Mouse (Mus musculus): ENCODE results near the gene Antxr1. TPM values are rescaled to one million over a fixed set of nuclear protein-coding genes. Genes with fewer than 3 reads are reported as not detected.

Gene Antxr1
- polyA plus RNA-seq, 1 experiment from 2014 or later: 8.5 TPM

DNA sequence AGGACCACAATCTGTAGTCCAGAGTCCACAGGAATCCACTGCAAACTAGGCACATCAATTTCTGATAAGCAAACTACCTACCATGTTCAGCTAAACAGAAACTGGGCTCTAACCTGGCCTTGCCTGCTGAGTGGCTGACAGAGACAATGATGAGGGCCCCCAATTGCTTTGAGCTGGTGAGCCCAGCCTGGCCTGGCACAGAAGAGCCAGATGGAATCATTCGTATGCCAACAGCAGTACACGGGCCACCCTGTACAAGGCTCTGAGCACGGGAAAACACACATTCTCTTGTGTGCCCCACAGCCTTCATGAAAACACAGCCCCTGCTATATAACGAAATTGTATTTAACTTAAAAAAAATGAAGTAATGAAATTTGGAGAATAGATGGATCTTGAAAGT lies 128.8 kb downstream of the Antxr1 start:
- H3K9me3 ChIP-seq (ENCODE audit: control insufficient read depth, low read length): peaks cover 3% of the 10 kb centered on the region; the same call in 1 of the 2 replicates
- no peak overlapping the region for H3K4me3 ChIP-seq (ENCODE audit: low read depth, low read length)
- no peaks in the 10 kb centered on the region for H3K4me1 ChIP-seq (replicated peaks; ENCODE audit: control insufficient read depth, insufficient read depth, low read length)
- DNase-seq (ENCODE audit: low spot score): no peak
- no peak overlapping the region for H3K9ac ChIP-seq (ENCODE audit: low read length)
- H3K4me2 ChIP-seq (ENCODE audit: low read length): no peak overlapping the region
- H3K27ac ChIP-seq (ENCODE audit: low read depth): no peak overlapping the region
- H3K27me3 ChIP-seq (replicated peaks; ENCODE audit: control insufficient read depth, insufficient read depth, low read length): no peaks in the 10 kb centered on the region
- 90% methylated on average over 4 of the region's 4 CpGs for WGBS
- H3K36me3 ChIP-seq (ENCODE audit: control insufficient read depth, insufficient read depth, low read length): no peaks in the 10 kb centered on the region
- ATAC-seq (replicated peaks; ENCODE audit: low FRiP score, low TSS enrichment, low read depth): no peak

DNA sequence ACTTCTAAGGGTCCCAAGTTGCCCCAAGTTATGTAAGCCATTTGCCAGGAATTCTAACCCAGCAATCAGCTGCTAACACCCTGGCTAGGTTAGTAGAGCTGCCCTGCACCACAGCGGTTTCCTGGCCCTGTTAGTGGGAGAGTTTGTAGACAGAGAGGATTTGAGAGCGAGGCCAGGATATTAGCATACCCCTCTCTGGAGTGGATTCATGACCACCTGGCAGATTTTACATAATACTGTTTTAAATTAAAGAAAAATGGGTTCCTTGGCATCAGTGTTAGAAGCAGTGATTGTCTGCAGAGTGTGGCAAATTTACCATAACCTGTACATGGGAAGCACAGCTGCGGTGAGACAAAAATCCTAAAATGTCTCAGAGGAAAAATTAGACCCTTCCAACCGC lies 132.2 kb downstream of the Antxr1 start:
- no peak for DNase-seq (ENCODE audit: low spot score)
- H3K4me1 ChIP-seq (replicated peaks; ENCODE audit: control insufficient read depth, insufficient read depth, low read length): no peaks in the 10 kb centered on the region

GRCm38 (mm10) chr6:87203065-87203464 lies 132.6 kb downstream of the Antxr1 start:
- Histone ChIP-seq H3K27ac (ENCODE audit: low read depth) (no peak overlapping the region), H3K4me3 (ENCODE audit: low read depth, low read length) (no peak overlapping the region), H3K9me3 (ENCODE audit: control insufficient read depth, low read length) (no peaks in the 10 kb centered on the region), H3K4me1 (replicated peaks; ENCODE audit: control insufficient read depth, insufficient read depth, low read length) (no peaks in the 10 kb centered on the region), H3K9ac (ENCODE audit: low read length) (no peak overlapping the region), H3K27me3 (replicated peaks; ENCODE audit: control insufficient read depth, insufficient read depth, low read length) (no peaks in the 10 kb centered on the region), H3K4me2 (ENCODE audit: low read length) (no peak overlapping the region), H3K36me3 (ENCODE audit: control insufficient read depth, insufficient read depth, low read length) (no peaks in the 10 kb centered on the region)
- no peak for DNase-seq (ENCODE audit: low spot score)
- ATAC-seq (replicated peaks; ENCODE audit: low FRiP score, low TSS enrichment, low read depth): no peak
- WGBS: 86% methylated on average over 2 of the region's 2 CpGs

More for the DNA sequence above, 132.2 kb downstream of the Antxr1 start:
- H3K4me2 ChIP-seq (ENCODE audit: low read length): no peak overlapping the region
- no peak overlapping the region for H3K27ac ChIP-seq (ENCODE audit: low read depth)
- no peak overlapping the region for H3K9ac ChIP-seq (ENCODE audit: low read length)
- no peak for ATAC-seq (replicated peaks; ENCODE audit: low FRiP score, low TSS enrichment, low read depth)
- H3K4me3 ChIP-seq (ENCODE audit: low read depth, low read length): no peak overlapping the region
- no peaks in the 10 kb centered on the region for H3K27me3 ChIP-seq (replicated peaks; ENCODE audit: control insufficient read depth, insufficient read depth, low read length)
- H3K9me3 ChIP-seq (ENCODE audit: control insufficient read depth, low read length): no peaks in the 10 kb centered on the region
- 77% methylated on average over 4 of the region's 4 CpGs for WGBS
- no peaks in the 10 kb centered on the region for H3K36me3 ChIP-seq (ENCODE audit: control insufficient read depth, insufficient read depth, low read length)

DNA sequence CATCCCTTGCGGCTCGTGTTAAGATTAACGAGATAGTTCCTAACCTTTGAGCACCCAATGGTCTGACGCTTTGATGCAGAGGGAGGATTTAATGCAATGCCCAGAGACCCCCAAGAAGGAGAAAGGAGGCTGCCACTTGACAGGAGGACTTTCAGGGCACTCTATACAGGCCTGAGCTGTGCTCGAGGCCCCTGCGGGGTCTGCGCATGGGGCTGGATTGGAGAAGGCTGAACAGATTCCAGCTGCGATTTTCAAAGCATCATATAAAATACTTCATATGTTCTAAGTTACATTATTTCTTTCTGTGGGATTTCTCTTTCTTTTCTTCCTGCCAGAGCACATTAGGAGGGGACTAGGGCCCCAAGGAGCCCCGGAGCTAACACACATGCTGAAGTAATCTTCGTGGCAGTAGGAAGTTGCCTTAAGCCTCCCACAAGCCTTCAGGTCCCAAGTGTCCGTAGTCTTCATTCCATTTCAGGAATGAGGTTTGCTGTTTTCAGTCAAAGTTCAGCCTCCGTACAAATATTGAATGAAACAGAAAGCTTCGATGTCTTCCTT lies 133.5 kb downstream of the Antxr1 start:
- no peak overlapping the region for H3K9ac ChIP-seq (ENCODE audit: low read length)
- WGBS: 87% methylated on average over 13 of the region's 13 CpGs
- no peak overlapping the region for H3K4me2 ChIP-seq (ENCODE audit: low read length)
- no peaks in the 10 kb centered on the region for H3K36me3 ChIP-seq (ENCODE audit: control insufficient read depth, insufficient read depth, low read length)
- H3K9me3 ChIP-seq (ENCODE audit: control insufficient read depth, low read length): no peaks in the 10 kb centered on the region
- ATAC-seq (replicated peaks; ENCODE audit: low FRiP score, low TSS enrichment, low read depth): no peak
- H3K4me3 ChIP-seq (ENCODE audit: low read depth, low read length): no peak overlapping the region
- H3K4me1 ChIP-seq (replicated peaks; ENCODE audit: control insufficient read depth, insufficient read depth, low read length): no peaks in the 10 kb centered on the region
- H3K27me3 ChIP-seq (replicated peaks; ENCODE audit: control insufficient read depth, insufficient read depth, low read length): no peaks in the 10 kb centered on the region
- no peak for DNase-seq (ENCODE audit: low spot score)
- H3K27ac ChIP-seq (ENCODE audit: low read depth): no peak overlapping the region

- Histone ChIP-seq H3K36me3 (ENCODE audit: control insufficient read depth, insufficient read depth, low read length) (0 out of 2 replicates have a peak, but pooled peaks cover 4% of the 10 kb centered on the region), H3K4me3 (ENCODE audit: low read depth, low read length) (no peak overlapping the region), H3K9me3 (ENCODE audit: control insufficient read depth, low read length) (no peaks in the 10 kb centered on the region), H3K4me2 (ENCODE audit: low read length) (no peak overlapping the region), H3K9ac (ENCODE audit: low read length) (no peak overlapping the region), H3K27ac (ENCODE audit: low read depth) (no peak overlapping the region), H3K4me1 (replicated peaks; ENCODE audit: control insufficient read depth, insufficient read depth, low read length) (peaks cover 5% of the 10 kb centered on the region; the same call in 1 of the 2 replicates), H3K27me3 (replicated peaks; ENCODE audit: control insufficient read depth, insufficient read depth, low read length) (no peaks in the 10 kb centered on the region)
- ATAC-seq (replicated peaks; ENCODE audit: low FRiP score, low TSS enrichment, low read depth) (no peak), DNase-seq (ENCODE audit: low spot score) (no peak)
- WGBS: 37% methylated on average over 3 of the region's 3 CpGs
Observed at GRCm38 (mm10) chr6:87189755-87190154, 145.9 kb downstream of the Antxr1 start.

GRCm38 (mm10) chr6:87186988-87187387 lies 148.6 kb downstream of the Antxr1 start:
- 0 out of 2 replicates have a peak, but pooled peaks cover 4% of the 10 kb centered on the region for H3K36me3 ChIP-seq (ENCODE audit: control insufficient read depth, insufficient read depth, low read length)
- ATAC-seq (replicated peaks; ENCODE audit: low FRiP score, low TSS enrichment, low read depth) (no peak), DNase-seq (ENCODE audit: low spot score) (peak; percentile 54)
- no peak overlapping the region for H3K4me3 ChIP-seq (ENCODE audit: low read depth, low read length)
- no peak overlapping the region for H3K9ac ChIP-seq (ENCODE audit: low read length)
- H3K9me3 ChIP-seq (ENCODE audit: control insufficient read depth, low read length): no peaks in the 10 kb centered on the region
- whole genome bisulfite sequencing: 37% methylated on average over 12 of the region's 12 CpGs
- peaks cover 5% of the 10 kb centered on the region; the same call in 1 of the 2 replicates for H3K4me1 ChIP-seq (replicated peaks; ENCODE audit: control insufficient read depth, insufficient read depth, low read length)
- H3K27me3 ChIP-seq (replicated peaks; ENCODE audit: control insufficient read depth, insufficient read depth, low read length): no peaks in the 10 kb centered on the region
- no peak overlapping the region for H3K4me2 ChIP-seq (ENCODE audit: low read length)
- peak overlapping the region; percentile 52; the same call in 1 of the 2 replicates for H3K27ac ChIP-seq (ENCODE audit: low read depth)

- Histone ChIP-seq H3K9ac (ENCODE audit: low read length) (no peak overlapping the region), H3K4me2 (ENCODE audit: low read length) (no peak overlapping the region), H3K9me3 (ENCODE audit: control insufficient read depth, low read length) (no peaks in the 10 kb centered on the region), H3K4me1 (replicated peaks; ENCODE audit: control insufficient read depth, insufficient read depth, low read length) (peaks cover 5% of the 10 kb centered on the region; the same call in 1 of the 2 replicates), H3K27me3 (replicated peaks; ENCODE audit: control insufficient read depth, insufficient read depth, low read length) (no peaks in the 10 kb centered on the region), H3K27ac (ENCODE audit: low read depth) (no peak overlapping the region), H3K4me3 (ENCODE audit: low read depth, low read length) (no peak overlapping the region), H3K36me3 (ENCODE audit: control insufficient read depth, insufficient read depth, low read length) (peaks cover 10% of the 10 kb centered on the region)
- ATAC-seq (replicated peaks; ENCODE audit: low FRiP score, low TSS enrichment, low read depth) (no peak), DNase-seq (ENCODE audit: low spot score) (no peak)
- 84% methylated on average over 3 of the region's 3 CpGs for WGBS
Observed at GRCm38 (mm10) chr6:87184418-87184817, 151.2 kb downstream of the Antxr1 start.

GRCm38 (mm10) chr6:87183981-87184380 lies 151.6 kb downstream of the Antxr1 start:
- no peak for DNase-seq (ENCODE audit: low spot score)
- Histone ChIP-seq H3K4me3 (ENCODE audit: low read depth, low read length) (no peak overlapping the region), H3K27me3 (replicated peaks; ENCODE audit: control insufficient read depth, insufficient read depth, low read length) (no peaks in the 10 kb centered on the region), H3K4me2 (ENCODE audit: low read length) (no peak overlapping the region), H3K9ac (ENCODE audit: low read length) (no peak overlapping the region), H3K9me3 (ENCODE audit: control insufficient read depth, low read length) (no peaks in the 10 kb centered on the region), H3K27ac (ENCODE audit: low read depth) (no peak overlapping the region), H3K36me3 (ENCODE audit: control insufficient read depth, insufficient read depth, low read length) (peaks cover 14% of the 10 kb centered on the region), H3K4me1 (replicated peaks; ENCODE audit: control insufficient read depth, insufficient read depth, low read length) (peaks cover 5% of the 10 kb centered on the region; the same call in 1 of the 2 replicates)
- no peak for ATAC-seq (replicated peaks; ENCODE audit: low FRiP score, low TSS enrichment, low read depth)
- WGBS: 78% methylated on average over 11 of the region's 11 CpGs

DNA sequence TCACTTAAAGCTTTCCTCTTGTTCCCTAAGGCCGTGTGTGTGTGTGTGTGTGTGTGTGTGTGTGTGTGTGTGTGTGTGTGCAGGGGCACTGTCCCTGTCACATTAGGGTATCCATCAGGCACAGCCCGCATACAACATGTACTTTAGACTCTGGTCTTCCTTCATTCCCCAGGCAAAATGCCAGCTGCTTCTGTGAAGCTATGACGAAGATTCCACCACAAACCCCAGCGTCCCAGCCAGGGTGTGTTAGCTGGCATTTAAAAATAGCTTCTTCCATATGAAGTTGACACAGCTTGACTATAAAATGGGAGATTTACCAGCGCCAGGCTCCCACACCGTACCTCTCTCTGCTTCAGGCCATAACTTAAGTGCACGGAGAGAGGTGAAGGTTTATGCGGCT lies 152.5 kb downstream of the Antxr1 start:
- WGBS: 62% methylated on average over 8 of the region's 8 CpGs
- Histone ChIP-seq H3K9me3 (ENCODE audit: control insufficient read depth, low read length) (no peaks in the 10 kb centered on the region), H3K36me3 (ENCODE audit: control insufficient read depth, insufficient read depth, low read length) (peaks cover 15% of the 10 kb centered on the region), H3K9ac (ENCODE audit: low read length) (no peak overlapping the region), H3K27me3 (replicated peaks; ENCODE audit: control insufficient read depth, insufficient read depth, low read length) (no peaks in the 10 kb centered on the region), H3K4me2 (ENCODE audit: low read length) (no peak overlapping the region), H3K27ac (ENCODE audit: low read depth) (peak overlapping the region; percentile 9; the same call in 1 of the 2 replicates), H3K4me3 (ENCODE audit: low read depth, low read length) (no peak overlapping the region), H3K4me1 (replicated peaks; ENCODE audit: control insufficient read depth, insufficient read depth, low read length) (peaks cover 5% of the 10 kb centered on the region; the same call in 1 of the 2 replicates)
- DNase-seq (ENCODE audit: low spot score) (no peak), ATAC-seq (replicated peaks; ENCODE audit: low FRiP score, low TSS enrichment, low read depth) (no peak)

All from intestine, embryonic 14.5 days (tissue).